Mouse (Mus musculus) C2C12 (cell line): ENCODE measurements around the gene Myh11. TPM values are rescaled to one million over a fixed set of nuclear protein-coding genes. Genes with fewer than 3 reads are reported as not detected.

ENCODE experiments used
- H3K27me3 ChIP-seq: one replicate; pipeline ENCODE4 v1.6.1; 2011; ENCODE audit not compliant: control insufficient read depth, insufficient read depth, insufficient read length
- H3K36me3 ChIP-seq: one replicate; pipeline ENCODE4 v1.6.1; 2011; ENCODE audit not compliant: control insufficient read depth, insufficient read depth
- H3K4me3 ChIP-seq: one replicate; pipeline ENCODE4 v1.5.1; 2011; ENCODE audit warnings: mild to moderate bottlenecking, control low read depth; ENCODE audit not compliant: poor library complexity, insufficient read depth, severe bottlenecking
- H3K79me2 ChIP-seq: one replicate; pipeline ENCODE4 v1.6.1; 2011; ENCODE audit not compliant: control insufficient read depth, insufficient read depth
- H3K79me3 ChIP-seq: one replicate; pipeline ENCODE4 v1.6.1; 2011; ENCODE audit warnings: low read depth, control low read depth
- H3ac ChIP-seq: one replicate; pipeline ENCODE3; 2011; ENCODE audit warnings: low read depth; ENCODE audit not compliant: control insufficient read depth, insufficient read length
- CEBPB ChIP-seq: IDR thresholded peaks from one replicate; pipeline ENCODE4 v1.6.1; 2011; ENCODE audit warnings: low read depth, mild to moderate bottlenecking, control low read depth, moderate library complexity
- CTCF ChIP-seq: IDR thresholded peaks from one replicate; pipeline ENCODE4 v1.5.1; 2011; ENCODE audit not compliant: control insufficient read depth, insufficient read depth, insufficient read length
- FOSL1 ChIP-seq: IDR thresholded peaks from one replicate; pipeline ENCODE4 v1.8.0; 2011; ENCODE audit warnings: mild to moderate bottlenecking, low read length; ENCODE audit not compliant: poor library complexity, insufficient read depth, severe bottlenecking
- MAX ChIP-seq: IDR thresholded peaks from one replicate; pipeline ENCODE4 v1.6.1; 2011; ENCODE audit warnings: mild to moderate bottlenecking, control low read depth
- MYOD1 ChIP-seq: IDR thresholded peaks from one replicate; pipeline ENCODE4 v1.6.1; 2011; ENCODE audit warnings: low read depth; ENCODE audit not compliant: control insufficient read depth, insufficient read length
- MYOG ChIP-seq: IDR thresholded peaks from one replicate; pipeline ENCODE4 v1.6.1; 2011; ENCODE audit not compliant: control insufficient read depth, insufficient read length; ENCODE audit errors: extremely low read depth
- USF1 ChIP-seq: IDR thresholded peaks from one replicate; pipeline ENCODE4 v1.6.1; 2011; ENCODE audit warnings: low read depth, mild to moderate bottlenecking, control low read depth, moderate library complexity
- polyA plus RNA-seq: library from polyadenylated mRNA; unstranded; fragments of >200 nt; fragmentation: generic; extraction: Trizol; gene quantifications from one replicate; pipeline ENCODE4 v1.2.1, GENCODE M21; 2012; ENCODE audit warnings: missing spikeins

The Myh11 gene
- polyA plus RNA-seq, 1 experiment = 0.01 TPM

GRCm38 (mm10) chr16:14194164-14194950 is 96.8 kb downstream of the Myh11 start:
- Histone ChIP-seq H3K4me3 (no peak overlapping the region), H3K79me2 (no peaks in the 10 kb centered on the region), H3K36me3 (peaks cover 39% of the 10 kb centered on the region), H3K27me3 (no peaks in the 10 kb centered on the region), H3K79me3 (no peaks in the 10 kb centered on the region), H3ac (no peak overlapping the region)
- TF ChIP-seq MYOD1 = no peak
- no peak for TF ChIP-seq CTCF
- TF ChIP-seq FOSL1 = no peak
- no peak for TF ChIP-seq CEBPB
- TF ChIP-seq USF1 = no peak
- no peak for TF ChIP-seq MAX
- no peak for TF ChIP-seq MYOG

GRCm38 (mm10) chr16:14185516-14185915 is 105.7 kb downstream of the Myh11 start:
- TF ChIP-seq CEBPB (no peak), CTCF (no peak), MAX (no peak), MYOD1 (no peak), MYOG (no peak), USF1 (no peak), FOSL1 (no peak)
- H3K79me2 ChIP-seq = peaks cover 11% of the 10 kb centered on the region
- peaks cover 92% of the 10 kb centered on the region for H3K36me3 ChIP-seq
- no peaks in the 10 kb centered on the region for H3K27me3 ChIP-seq
- H3K79me3 ChIP-seq = no peaks in the 10 kb centered on the region
- H3K4me3 ChIP-seq = no peak overlapping the region
- no peak overlapping the region for H3ac ChIP-seq

- Histone ChIP-seq H3ac (no peak overlapping the region), H3K27me3 (no peaks in the 10 kb centered on the region), H3K79me2 (peaks cover 18% of the 10 kb centered on the region), H3K4me3 (no peak overlapping the region), H3K36me3 (peaks cover 97% of the 10 kb centered on the region), H3K79me3 (peaks cover 2% of the 10 kb centered on the region)
- TF ChIP-seq CEBPB (no peak), USF1 (no peak), MAX (no peak), FOSL1 (no peak), CTCF (no peak), MYOD1 (no peak)
Observed at GRCm38 (mm10) chr16:14183856-14184255, 107.3 kb downstream of the Myh11 start.

- peaks cover 2% of the 10 kb centered on the region for H3K79me3 ChIP-seq
- no peak overlapping the region for H3ac ChIP-seq
- TF ChIP-seq MAX = no peak
- TF ChIP-seq USF1 = no peak
- no peak for TF ChIP-seq MYOG
- TF ChIP-seq CEBPB = no peak
- no peak for TF ChIP-seq MYOD1
- no peak for TF ChIP-seq CTCF
- no peak for TF ChIP-seq FOSL1
- H3K4me3 ChIP-seq = no peak overlapping the region
- H3K27me3 ChIP-seq = no peaks in the 10 kb centered on the region
- peaks cover 99% of the 10 kb centered on the region for H3K36me3 ChIP-seq
- peaks cover 26% of the 10 kb centered on the region for H3K79me2 ChIP-seq
Observed at GRCm38 (mm10) chr16:14182360-14182759, 108.8 kb downstream of the Myh11 start.

GRCm38 (mm10) chr16:14180163-14180733 is 110.9 kb downstream of the Myh11 start:
- H3K4me3 ChIP-seq = no peak overlapping the region
- TF ChIP-seq MAX = no peak
- no peak for TF ChIP-seq MYOG
- TF ChIP-seq FOSL1 = no peak
- no peak for TF ChIP-seq CTCF
- H3K79me2 ChIP-seq = peaks cover 26% of the 10 kb centered on the region
- no peak overlapping the region for H3ac ChIP-seq
- H3K27me3 ChIP-seq = no peaks in the 10 kb centered on the region
- H3K79me3 ChIP-seq = peaks cover 2% of the 10 kb centered on the region
- H3K36me3 ChIP-seq = peaks cover 98% of the 10 kb centered on the region
